Mouse (Mus musculus) thymus, adult 18-20 months (tissue): ENCODE data around the gene Zbtb24.
A peak's percentile ranks its signal among the peaks of the same experiment; 100 is the strongest.
"Not testable (repeated sequence)": the region's sequence is repeated elsewhere in the genome, so short reads cannot be mapped to it uniquely, and the experiment has no call there.

ENCODE experiments used
- DNase-seq, 2 experiments: peaks; one replicate each; pipeline ENCODE4 v3.0.0; 2022; ENCODE audit warnings: mixed read lengths in 2 of 2

Gene Zbtb24

GRCm38 (mm10) chr10:41450137-41450670 is at the start of gene Zbtb24:
Gene Zbtb24 (plus strand): TSS chr10:41450383.
- DNase-seq = peak; percentile 89 to 94

DNA sequence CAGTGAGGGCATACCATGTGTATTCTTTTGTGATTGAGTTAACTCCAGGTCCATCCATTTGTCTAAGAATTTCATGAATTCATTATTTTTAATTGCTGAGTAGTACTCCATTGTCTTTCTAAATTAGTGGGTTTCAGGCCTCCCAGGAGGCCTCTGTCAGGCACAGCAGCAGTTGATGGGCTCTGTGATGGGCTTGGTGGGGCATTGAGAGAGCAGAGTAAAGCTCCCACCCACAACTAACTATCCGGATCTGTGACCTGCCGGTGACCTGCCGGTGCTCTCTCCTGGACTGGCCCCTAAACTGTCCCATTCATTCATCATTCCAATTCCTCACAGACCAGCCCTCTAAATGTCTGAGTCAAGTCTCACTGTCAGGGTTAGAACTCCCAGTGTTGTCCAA is 49.1 kb upstream of the Zbtb24 start:
- DNase-seq = no peak

GRCm38 (mm10) chr10:41403364-41403763 is 46.8 kb upstream of the Zbtb24 start:
- no peak for DNase-seq

DNA sequence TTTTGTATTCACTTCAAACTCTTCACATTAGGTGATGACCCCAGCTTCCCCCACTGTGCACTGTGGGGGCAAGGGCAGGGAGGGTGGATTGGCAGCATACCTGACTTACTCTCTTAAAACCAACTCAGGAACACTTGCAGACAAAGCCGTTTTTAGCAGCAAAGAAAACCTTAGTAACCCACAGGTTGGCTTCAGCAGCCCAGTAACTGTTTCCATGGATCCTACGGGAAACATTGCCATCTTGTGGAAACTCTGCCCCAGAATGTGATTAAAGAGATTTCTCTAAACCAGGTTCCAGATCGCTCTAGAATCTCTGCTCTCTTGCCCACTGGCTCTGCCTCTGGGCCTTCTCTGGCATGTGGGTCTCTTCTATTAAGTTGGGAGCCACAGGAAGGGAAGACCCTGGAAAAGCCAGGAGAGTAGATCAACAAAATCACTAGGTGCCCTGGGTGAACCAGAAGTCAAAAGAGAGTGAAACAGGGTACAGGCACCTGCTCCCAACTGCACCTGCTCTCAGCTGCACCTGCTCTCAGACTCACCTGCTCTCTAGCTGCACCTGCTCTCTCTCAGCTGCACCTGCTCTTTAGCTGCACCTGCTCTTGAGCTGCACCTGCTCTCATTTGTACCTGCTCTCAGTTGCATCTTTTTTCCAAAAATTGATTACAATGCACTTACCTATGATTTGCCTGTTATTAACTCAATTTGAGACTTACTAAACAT is 46.1 kb upstream of the Zbtb24 start:
- DNase-seq = no peak

GRCm38 (mm10) chr10:41410176-41410575 is 40.0 kb upstream of the Zbtb24 start:
- not testable (repeated sequence) for DNase-seq

DNA sequence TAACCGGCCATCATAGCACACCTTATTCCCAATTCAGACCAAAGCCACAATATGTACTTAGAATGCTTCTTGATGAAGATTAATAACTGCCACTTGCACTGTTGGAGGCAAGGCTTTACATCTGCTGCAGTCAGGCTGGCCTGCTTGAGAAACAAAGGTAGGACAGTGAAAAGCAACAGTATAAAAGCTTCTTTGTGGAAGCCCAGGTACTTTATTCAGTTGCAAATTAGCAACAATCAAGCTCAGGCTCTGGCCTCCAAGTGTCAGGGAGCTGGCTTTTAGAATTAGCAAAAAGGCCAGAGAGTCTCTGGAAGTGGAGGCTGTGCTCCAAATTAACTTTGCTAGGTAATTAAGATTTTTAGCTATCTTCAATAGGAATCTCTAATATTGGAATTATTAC is 39.4 kb upstream of the Zbtb24 start:
- DNase-seq = not testable (repeated sequence)

GRCm38 (mm10) chr10:41413471-41413870 is 36.7 kb upstream of the Zbtb24 start:
- DNase-seq = not testable (repeated sequence)

DNA sequence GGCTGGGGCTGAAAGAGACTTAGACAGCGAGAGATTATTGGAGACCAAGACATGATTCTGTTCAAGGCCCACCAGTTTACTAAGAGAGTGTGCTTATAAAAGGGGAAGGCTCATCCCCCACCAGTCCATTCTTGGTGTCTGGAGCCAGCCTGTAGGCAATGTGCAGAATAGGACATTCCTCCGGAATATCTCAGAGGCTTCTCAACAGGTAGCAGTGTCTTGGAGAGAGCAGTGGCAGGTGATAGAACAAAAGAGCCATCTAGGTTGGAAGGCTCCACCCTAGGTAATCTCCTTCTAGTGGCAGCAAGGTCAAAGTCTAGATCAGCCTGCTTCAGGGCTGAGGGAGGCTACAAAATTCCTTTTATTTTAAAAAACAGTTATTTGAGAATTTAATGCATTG is 34.8 kb upstream of the Zbtb24 start:
- DNase-seq = not testable (repeated sequence)

- no peak for DNase-seq
Observed at GRCm38 (mm10) chr10:41420496-41421200, 29.5 kb upstream of the Zbtb24 start.

- DNase-seq = no peak
Observed at GRCm38 (mm10) chr10:41423681-41424080, 26.5 kb upstream of the Zbtb24 start.

DNA sequence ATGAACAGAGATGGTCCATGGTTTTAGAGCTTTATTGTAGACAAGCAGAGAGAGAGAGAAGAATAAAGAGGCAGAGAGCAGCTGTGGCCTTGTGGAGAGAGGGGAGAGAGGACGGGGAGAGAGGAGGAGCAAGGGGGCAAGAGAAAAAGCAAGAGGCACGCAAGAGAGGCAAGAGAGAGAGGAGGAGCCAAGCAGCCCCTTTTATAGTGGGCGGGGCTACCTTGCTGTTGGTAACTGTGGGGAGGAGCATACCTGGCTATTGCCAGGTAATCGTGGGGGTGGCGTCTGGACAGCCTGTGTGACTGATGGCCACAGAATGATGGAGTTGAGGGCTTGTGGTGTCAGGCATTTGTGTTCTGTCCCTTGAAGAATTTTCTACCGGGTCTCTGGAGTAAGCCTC is 23.8 kb upstream of the Zbtb24 start:
- no peak for DNase-seq

DNA sequence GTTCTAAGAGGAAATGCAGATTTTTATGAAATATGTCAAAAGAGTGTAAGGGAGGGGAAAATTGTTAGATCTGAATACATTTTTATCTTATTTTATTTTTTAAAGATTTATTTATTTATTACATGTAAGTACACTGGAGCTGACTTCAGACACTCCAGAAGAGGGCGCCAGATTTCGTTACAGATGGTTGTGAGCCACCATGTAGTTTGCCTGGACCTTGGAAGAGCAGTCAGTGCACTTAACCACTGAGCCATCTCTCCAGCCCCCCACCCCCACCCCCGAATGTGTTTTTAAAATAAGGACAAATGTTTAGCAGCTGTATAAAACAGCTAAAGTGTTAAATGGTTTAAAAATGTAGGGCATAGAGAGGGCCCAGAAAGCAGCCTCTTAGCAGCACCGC is 15.6 kb upstream of the Zbtb24 start:
- peak; percentile 26 to 32 for DNase-seq

- DNase-seq = no peak
Observed at GRCm38 (mm10) chr10:41435141-41435540, 15.0 kb upstream of the Zbtb24 start.

- DNase-seq = no peak
Observed at GRCm38 (mm10) chr10:41448216-41448615, 2.0 kb upstream of the Zbtb24 start.

DNA sequence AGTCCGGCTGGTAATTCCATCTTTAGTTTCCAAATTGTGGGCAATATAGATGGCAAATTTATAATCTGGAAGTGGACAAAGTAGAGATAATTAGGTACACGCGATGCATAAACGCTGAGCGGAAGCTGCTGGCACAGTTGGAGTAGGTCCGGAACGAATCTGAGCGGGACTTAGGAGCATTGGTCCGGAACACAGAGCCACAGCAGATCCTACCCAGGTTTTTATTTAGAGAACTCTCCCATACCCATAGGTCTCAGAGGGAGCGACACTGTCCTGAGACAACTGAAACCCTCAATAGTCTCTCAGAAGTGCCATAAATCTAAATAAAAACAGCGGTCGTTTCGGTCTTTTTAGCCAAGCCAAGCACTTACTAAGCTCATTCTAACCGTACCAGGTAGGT is 499 bp upstream of the Zbtb24 start:
- peak in 1 of 2 experiments; percentile 14 for DNase-seq

DNA sequence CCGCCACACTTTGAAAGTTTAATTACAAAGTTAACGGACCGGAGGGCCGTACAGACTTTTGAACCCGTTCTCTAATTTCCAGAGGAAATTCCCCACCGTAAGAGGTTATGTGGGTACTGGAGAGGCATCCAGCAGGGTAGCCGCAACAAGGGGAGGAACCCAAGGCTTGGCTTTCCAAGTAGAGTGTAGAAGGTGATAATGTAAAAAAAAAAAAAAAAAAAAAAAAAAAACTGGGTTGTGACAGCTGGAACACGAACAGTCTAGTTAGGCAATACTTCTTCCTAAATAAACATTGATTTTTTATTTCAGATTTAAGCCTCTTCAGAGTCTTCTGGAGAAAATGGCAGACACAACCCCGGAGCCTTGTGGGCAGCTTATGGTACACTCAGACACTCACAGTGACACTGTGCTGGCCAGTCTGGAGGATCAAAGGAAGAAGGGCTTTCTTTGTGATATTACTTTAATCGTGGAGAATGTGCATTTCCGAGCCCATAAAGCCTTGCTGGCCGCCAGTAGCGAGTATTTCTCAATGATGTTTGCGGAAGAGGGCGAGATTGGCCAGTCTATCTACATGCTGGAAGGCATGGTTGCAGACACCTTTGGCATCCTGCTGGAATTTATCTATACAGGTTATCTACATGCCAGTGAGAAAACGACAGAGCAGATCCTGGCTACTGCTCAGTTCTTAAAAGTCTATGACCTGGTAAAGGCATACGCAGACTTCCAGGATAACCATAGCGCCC is 768 bp downstream of the Zbtb24 start:
- DNase-seq = no peak

DNA sequence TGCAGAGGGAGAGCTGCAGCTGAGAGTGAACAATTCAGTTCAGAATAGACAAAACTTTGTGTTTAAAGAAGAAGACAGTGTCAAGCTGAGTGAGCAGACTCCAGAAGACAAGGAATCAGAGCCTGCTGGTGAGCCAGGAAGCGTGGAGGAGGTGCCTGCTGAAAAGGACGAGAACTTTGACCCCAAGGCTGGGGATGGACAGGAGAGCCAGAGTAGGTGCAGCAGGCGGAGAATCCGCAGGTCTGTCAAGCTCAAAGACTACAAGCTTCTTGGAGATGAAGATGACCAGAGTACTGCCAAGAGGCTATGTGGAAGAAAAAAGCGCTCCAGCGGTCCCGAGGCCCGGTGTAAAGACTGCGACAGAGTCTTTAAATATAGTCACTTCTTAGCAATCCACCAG is 1.5 kb downstream of the Zbtb24 start:
- no peak for DNase-seq

- no peak for DNase-seq
Observed at GRCm38 (mm10) chr10:41452791-41453190, 2.6 kb downstream of the Zbtb24 start.

DNA sequence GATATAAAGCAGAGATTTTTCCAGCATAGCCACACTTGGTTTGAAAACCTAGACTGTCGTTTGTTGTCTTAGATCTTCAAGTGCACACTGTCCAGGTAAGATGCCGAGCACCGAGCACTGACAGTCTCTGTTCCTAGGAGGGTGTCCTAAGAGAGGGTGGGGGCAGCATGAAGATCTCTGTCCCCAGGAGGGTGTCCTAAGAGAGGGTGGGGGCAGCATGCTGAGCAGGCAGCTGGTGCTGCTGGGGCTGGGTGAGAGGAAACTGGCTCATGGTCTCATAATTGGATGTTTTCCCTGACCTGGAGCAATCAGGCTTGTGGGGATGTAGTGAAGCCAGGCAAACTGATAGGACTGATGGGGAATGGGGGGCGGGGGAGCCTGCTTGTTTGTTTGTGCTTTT is 9.8 kb downstream of the Zbtb24 start:
- no peak for DNase-seq

DNA sequence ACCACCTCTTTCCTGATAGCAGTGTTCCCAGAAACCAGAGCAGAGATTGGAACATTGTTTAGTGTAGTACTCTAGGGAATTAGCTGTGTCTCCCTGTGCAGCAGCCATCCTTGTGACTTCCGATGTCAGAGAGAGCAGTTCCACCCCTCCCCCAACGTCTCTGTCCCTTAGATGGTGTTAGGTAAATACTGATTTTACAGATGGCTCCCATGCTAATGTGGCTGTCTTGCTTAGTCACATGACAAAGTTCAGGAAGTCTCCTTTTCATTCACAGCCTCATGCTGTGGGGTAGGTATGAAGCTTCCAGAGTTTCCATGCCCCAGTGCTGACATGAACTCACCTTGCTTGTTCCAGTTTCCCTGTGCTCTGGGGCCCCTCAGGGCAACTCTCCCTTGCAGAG is 10.3 kb downstream of the Zbtb24 start:
- DNase-seq = no peak

DNA sequence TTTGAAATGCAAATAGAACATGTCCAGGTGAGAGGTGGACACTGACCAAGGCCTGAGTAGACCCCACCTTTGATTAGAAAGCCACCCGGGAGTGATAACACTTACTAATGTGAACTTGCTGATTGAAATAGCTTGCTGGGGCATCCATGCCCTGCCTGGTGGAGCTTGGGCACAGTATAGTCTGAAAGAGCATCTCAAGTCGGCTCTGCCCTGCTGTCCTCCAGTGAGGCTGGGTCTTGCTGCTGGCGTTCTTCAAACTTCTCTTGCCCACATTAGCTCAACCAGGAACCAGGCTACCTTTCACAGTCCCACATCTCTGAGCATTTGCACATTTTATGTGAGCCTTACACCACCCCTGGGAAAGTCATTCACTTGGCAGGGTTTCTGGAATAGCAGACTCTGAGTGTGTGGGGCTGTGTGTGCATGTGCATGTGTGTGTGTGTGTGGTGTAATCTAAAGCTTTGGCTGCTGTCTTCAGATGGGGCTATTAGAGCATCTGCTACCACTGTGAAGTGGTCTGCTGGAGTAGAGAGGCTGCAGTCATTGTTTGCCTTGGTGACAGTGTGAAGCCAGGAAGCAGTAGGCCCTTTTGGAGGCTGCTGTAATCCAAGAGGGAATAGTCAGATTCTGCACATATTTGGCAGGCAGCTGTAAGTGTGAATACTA is 11.0 kb downstream of the Zbtb24 start:
- DNase-seq = no peak

- no peak for DNase-seq
Observed at GRCm38 (mm10) chr10:41464401-41464955, 14.3 kb downstream of the Zbtb24 start.

- no peak for DNase-seq
Observed at GRCm38 (mm10) chr10:41467325-41467724, 17.1 kb downstream of the Zbtb24 start.
